Mouse (Mus musculus): ENCODE results near the gene Mtx2. TPM values are rescaled to one million over a fixed set of nuclear protein-coding genes. Genes with fewer than 3 reads are reported as not detected.

Mtx2 gene
- total and polyA plus RNA-seq, 2 experiments from 2014 or later, result 105 to 131 TPM

- H3K27ac ChIP-seq (ENCODE audit: low read depth, low read length), result no peak overlapping the region
- no peak overlapping the region for H3K9ac ChIP-seq
- H3K36me3 ChIP-seq (ENCODE audit: insufficient read depth), result no peaks in the 10 kb centered on the region
- 45% methylated on average over 7 of the region's 7 CpGs for WGBS
- ATAC-seq (no peak), DNase-seq (no peak)
- H3K4me3 ChIP-seq (ENCODE audit: low read depth, low read length), result no peak overlapping the region
- H3K27me3 ChIP-seq (ENCODE audit: insufficient read depth, low read length), result no peaks in the 10 kb centered on the region
- no peak for TF ChIP-seq CTCF (IDR thresholded peaks at IDR 0.05; ENCODE audit: low read depth)
- H3K4me1 ChIP-seq (ENCODE audit: insufficient read depth), result no peaks in the 10 kb centered on the region
- H3K4me2 ChIP-seq (ENCODE audit: low read depth), result no peak overlapping the region
- no peaks in the 10 kb centered on the region for H3K9me3 ChIP-seq (ENCODE audit: low read length)
Measured at GRCm38 (mm10) chr2:74892881-74893615, 67.4 kb downstream of the Mtx2 start.

DNA sequence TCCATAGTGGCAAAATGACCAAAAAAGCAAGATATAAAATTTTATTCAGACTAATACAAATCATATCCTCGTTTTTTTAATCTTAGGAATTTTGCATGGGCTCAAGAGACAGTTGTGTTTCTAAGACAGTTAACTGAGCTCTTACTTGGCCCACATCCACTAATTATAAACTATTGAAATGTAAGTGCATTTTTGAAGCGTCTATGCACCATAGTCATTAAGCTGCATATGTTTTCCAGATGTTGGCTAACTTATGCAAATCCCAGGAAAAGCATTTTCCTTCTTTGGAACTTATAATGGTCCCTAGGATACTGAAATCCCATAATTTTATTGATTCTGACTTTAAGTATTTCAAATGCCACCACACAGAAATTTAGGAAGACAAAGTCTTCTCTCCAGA, 68.5 kb downstream of the Mtx2 start:
- no peak overlapping the region for H3K4me3 ChIP-seq (ENCODE audit: low read depth, low read length)
- WGBS, result 52% methylated on average over 2 of the region's 2 CpGs
- no peak for TF ChIP-seq CTCF (IDR thresholded peaks at IDR 0.05; ENCODE audit: low read depth)

DNA sequence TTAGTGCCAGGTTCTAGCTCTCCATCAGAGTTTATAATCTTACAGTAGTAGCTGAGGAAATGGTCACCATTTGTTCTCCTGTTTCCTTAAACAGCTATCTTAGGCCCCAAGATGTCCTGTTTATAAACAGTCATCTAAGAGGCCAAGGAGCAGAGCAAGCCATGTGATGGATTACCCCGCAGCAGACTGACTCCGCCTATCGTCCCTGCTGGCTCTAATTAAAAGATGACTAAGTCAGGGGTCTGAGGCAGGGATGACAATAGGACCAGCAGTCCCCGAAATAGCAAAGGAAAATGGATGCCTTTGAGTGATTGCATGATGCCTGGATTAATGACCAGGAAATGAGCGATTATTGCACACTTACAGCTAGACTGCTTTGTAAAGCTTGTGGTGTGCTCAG, 74.4 kb downstream of the Mtx2 start:
- H3K36me3 ChIP-seq (ENCODE audit: insufficient read depth), result no peaks in the 10 kb centered on the region
- no peaks in the 10 kb centered on the region for H3K9me3 ChIP-seq (ENCODE audit: low read length)
- no peak overlapping the region for H3K27ac ChIP-seq (ENCODE audit: low read depth, low read length)
- H3K27me3 ChIP-seq (ENCODE audit: insufficient read depth, low read length), result no peaks in the 10 kb centered on the region
- 11% methylated on average over 5 of the region's 5 CpGs for WGBS
- no peak overlapping the region for H3K4me2 ChIP-seq (ENCODE audit: low read depth)
- no peaks in the 10 kb centered on the region for H3K4me1 ChIP-seq (ENCODE audit: insufficient read depth)
- DNase-seq, result no peak
- no peak for TF ChIP-seq CTCF (IDR thresholded peaks at IDR 0.05; ENCODE audit: low read depth)
- H3K9ac ChIP-seq, result no peak overlapping the region
- no peak overlapping the region for H3K4me3 ChIP-seq (ENCODE audit: low read depth, low read length)
- ATAC-seq, result no peak

More for the DNA sequence above, 68.5 kb downstream of the Mtx2 start:
- no peak overlapping the region for H3K4me2 ChIP-seq (ENCODE audit: low read depth)
- H3K27me3 ChIP-seq (ENCODE audit: insufficient read depth, low read length), result no peaks in the 10 kb centered on the region
- no peak overlapping the region for H3K27ac ChIP-seq (ENCODE audit: low read depth, low read length)
- H3K36me3 ChIP-seq (ENCODE audit: insufficient read depth), result no peaks in the 10 kb centered on the region
- ATAC-seq, result no peak
- H3K9me3 ChIP-seq (ENCODE audit: low read length), result no peaks in the 10 kb centered on the region
- DNase-seq, result no peak
- no peak overlapping the region for H3K9ac ChIP-seq
- H3K4me1 ChIP-seq (ENCODE audit: insufficient read depth), result no peaks in the 10 kb centered on the region

GRCm38 (mm10) chr2:74901764-74902295, 76.2 kb downstream of the Mtx2 start:
- WGBS, result 66% methylated on average over 3 of the region's 3 CpGs
- DNase-seq, result no peak
- TF ChIP-seq CTCF (IDR thresholded peaks at IDR 0.05; ENCODE audit: low read depth), result no peak

DNA sequence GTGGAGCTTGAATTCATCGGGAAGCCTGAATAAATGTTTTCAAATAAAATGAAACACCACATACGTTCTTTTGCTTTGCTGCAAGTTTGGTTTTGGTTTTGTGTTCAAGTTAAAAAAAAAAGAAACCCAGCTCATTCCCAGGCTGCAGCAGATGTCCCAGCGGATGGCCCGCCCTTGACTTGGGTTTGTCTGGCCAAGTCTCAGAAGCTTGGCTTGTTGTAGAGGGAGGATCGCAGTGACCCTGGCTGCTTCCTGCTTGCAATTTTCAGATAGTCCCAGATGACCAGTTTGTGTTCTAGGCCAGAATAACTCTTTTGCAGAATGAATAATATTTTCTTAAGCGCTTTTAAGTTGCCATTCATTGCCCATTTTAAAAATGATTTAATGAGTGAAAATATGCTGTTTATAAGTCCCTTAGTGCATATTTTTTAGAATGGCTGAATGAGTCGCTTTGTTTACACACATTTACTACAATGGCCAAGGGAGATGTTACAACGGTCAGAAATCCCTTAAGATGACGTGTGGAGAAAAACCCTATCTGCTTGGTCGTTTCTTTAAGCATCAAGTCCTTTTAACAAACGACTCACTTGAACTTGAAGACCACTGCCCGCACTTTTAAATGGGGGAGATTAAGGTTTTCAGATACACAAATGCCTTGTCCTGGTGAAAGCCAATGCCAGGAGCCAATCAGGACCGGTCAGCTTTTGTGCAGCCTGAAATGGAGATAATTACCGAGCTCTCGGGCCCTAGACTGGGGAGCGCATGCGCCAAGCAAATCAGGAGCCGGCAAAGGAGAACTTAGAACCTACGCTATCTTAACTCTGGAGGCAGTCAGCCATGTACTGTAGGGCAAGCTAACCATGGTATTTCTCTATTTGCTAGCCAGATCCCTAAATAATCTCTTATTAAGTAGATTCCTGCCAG, 82.0 kb downstream of the Mtx2 start:
- no peak overlapping the region for H3K4me3 ChIP-seq (ENCODE audit: low read depth, low read length)
- H3K27me3 ChIP-seq (ENCODE audit: insufficient read depth, low read length), result no peaks in the 10 kb centered on the region
- H3K9ac ChIP-seq, result no peak overlapping the region
- TF ChIP-seq CTCF (IDR thresholded peaks at IDR 0.05; ENCODE audit: low read depth), result no peak
- no peak overlapping the region for H3K27ac ChIP-seq (ENCODE audit: low read depth, low read length)
- no peaks in the 10 kb centered on the region for H3K36me3 ChIP-seq (ENCODE audit: insufficient read depth)
- no peak for ATAC-seq
- WGBS, result 47% methylated on average over 19 of the region's 19 CpGs
- no peaks in the 10 kb centered on the region for H3K9me3 ChIP-seq (ENCODE audit: low read length)
- H3K4me2 ChIP-seq (ENCODE audit: low read depth), result 0 out of 2 replicates have a peak overlapping the region, but pooled peaks have one; percentile 1
- no peak for DNase-seq
- H3K4me1 ChIP-seq (ENCODE audit: insufficient read depth), result no peaks in the 10 kb centered on the region

More at GRCm38 (mm10) chr2:74901764-74902295, 76.2 kb downstream of the Mtx2 start:
- no peak overlapping the region for H3K4me3 ChIP-seq (ENCODE audit: low read depth, low read length)
- ATAC-seq, result no peak
- no peak overlapping the region for H3K27ac ChIP-seq (ENCODE audit: low read depth, low read length)
- H3K9ac ChIP-seq, result no peak overlapping the region
- no peaks in the 10 kb centered on the region for H3K36me3 ChIP-seq (ENCODE audit: insufficient read depth)
- no peaks in the 10 kb centered on the region for H3K27me3 ChIP-seq (ENCODE audit: insufficient read depth, low read length)
- no peaks in the 10 kb centered on the region for H3K9me3 ChIP-seq (ENCODE audit: low read length)
- no peaks in the 10 kb centered on the region for H3K4me1 ChIP-seq (ENCODE audit: insufficient read depth)
- no peak overlapping the region for H3K4me2 ChIP-seq (ENCODE audit: low read depth)

DNA sequence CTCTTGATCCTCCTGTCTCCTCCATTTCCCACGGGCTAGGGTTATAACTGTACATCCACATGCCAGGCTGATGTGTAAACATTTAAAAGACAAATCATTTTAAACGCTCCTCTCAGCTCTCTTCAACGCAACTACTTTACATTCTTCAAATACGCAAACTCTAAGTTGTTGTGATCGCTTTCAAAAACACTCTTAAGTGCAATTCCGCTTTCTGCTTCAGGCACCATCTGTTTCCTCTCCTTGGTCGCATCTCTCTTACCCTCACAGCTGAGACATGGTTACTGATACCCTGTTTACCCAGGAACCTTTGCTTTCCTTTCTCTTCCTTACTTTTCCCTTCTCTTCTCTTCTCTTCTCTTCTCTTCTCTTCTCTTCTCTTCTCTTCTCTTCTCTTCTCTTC, 86.4 kb downstream of the Mtx2 start:
- Histone ChIP-seq H3K9me3 (ENCODE audit: low read length) (no peaks in the 10 kb centered on the region), H3K27ac (ENCODE audit: low read depth, low read length) (no peak overlapping the region), H3K27me3 (ENCODE audit: insufficient read depth, low read length) (no peaks in the 10 kb centered on the region), H3K9ac (no peak overlapping the region), H3K4me1 (ENCODE audit: insufficient read depth) (no peaks in the 10 kb centered on the region), H3K4me2 (ENCODE audit: low read depth) (no peak overlapping the region), H3K4me3 (ENCODE audit: low read depth, low read length) (no peak overlapping the region), H3K36me3 (ENCODE audit: insufficient read depth) (no peaks in the 10 kb centered on the region)
- WGBS, result 66% methylated on average over 7 of the region's 7 CpGs
- DNase-seq (no peak), ATAC-seq (no peak)
- TF ChIP-seq CTCF (IDR thresholded peaks at IDR 0.05; ENCODE audit: low read depth), result no peak
